Mouse (Mus musculus): ENCODE measurements around the gene Obox5. TPM values are rescaled to one million over a fixed set of nuclear protein-coding genes. Genes with fewer than 3 reads are reported as not detected.

The Obox5 gene
- not detected for polyA plus RNA-seq (2017; shearing (Covaris generic))

GRCm38 (mm10) chr7:15749831-15750230 lies at the start of gene Obox5:
TSS of gene Obox5 (plus strand) at chr7:15750131.

Other genes with a start within 250 kb of the Obox5 start
- 0.15 TPM for gene Obox3, start 110.2 kb upstream of the Obox5 start, polyA plus RNA-seq (2017; shearing (Covaris generic))
- not detected for gene Obox6, start 89.5 kb downstream of the Obox5 start, polyA plus RNA-seq (2017; shearing (Covaris generic))
- not detected for gene Crx, start 129.8 kb downstream of the Obox5 start, polyA plus RNA-seq (2017; shearing (Covaris generic))
- not detected for gene Crxos, start 132.5 kb downstream of the Obox5 start, polyA plus RNA-seq (2017; shearing (Covaris generic))
- gene Selenow, start 172.3 kb downstream of the Obox5 start, polyA plus RNA-seq (2017; shearing (Covaris generic)) = 472 TPM
- 786 TPM for gene Nop53, start 195.9 kb downstream of the Obox5 start, polyA plus RNA-seq (2017; shearing (Covaris generic))
- not detected for gene Ehd2, start 217.4 kb downstream of the Obox5 start, polyA plus RNA-seq (2017; shearing (Covaris generic))